Mouse (Mus musculus) spleen, adult 2 months (tissue): ENCODE measurements around the gene Dnah6.

Experiments
- CTCF ChIP-seq: fragments of 200-500 bp; IDR thresholded peaks from 2 replicates; pipeline ENCODE4 v1.5.1; 2011; ENCODE audit warnings: mild to moderate bottlenecking, inconsistent platforms; ENCODE audit not compliant: insufficient read depth, insufficient read length, insufficient replicate concordance; ENCODE audit errors: extremely low read depth
- POLR2A ChIP-seq: fragments of 200-500 bp; IDR thresholded peaks from 2 replicates; pipeline ENCODE4 v1.6.1; 2011; ENCODE audit warnings: low read depth, low read length, inconsistent platforms

DNA sequence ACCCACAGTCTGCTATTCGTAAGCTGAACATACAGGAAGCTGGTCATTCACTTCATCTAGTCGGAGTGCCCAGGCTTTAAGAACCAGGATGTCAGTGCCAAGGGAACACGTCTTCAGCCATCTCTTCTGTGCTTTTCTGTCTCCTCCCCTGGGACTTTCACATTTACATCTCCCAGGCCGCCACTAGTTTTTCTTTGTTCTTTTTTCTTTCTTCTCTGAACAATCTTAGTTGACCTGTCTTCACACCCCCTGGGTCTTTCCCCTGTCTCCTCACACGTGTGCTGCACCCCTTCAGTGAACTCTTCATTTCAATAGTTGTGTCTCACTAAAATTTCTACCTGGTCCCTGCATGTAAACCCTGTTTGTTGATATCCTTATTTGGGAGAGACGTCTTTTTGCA lies 179.2 kb downstream of the Dnah6 start:
- TF ChIP-seq CTCF (no peak), POLR2A (no peak)
